Mouse (Mus musculus) neural tube, embryonic 14.5 days (tissue): ENCODE results near the gene Gm44511. TPM values are rescaled to one million over a fixed set of nuclear protein-coding genes. Genes with fewer than 3 reads are reported as not detected.
A peak's percentile ranks its signal among the peaks of the same experiment; 100 is the strongest.

ENCODE experiments used
- ATAC-seq: fragments of 200-750 bp; cut with Nextera tagmentation; 2 replicates; pipeline ENCODE4 v1.8.0; 2017; ENCODE audit warnings: low read depth, mild to moderate bottlenecking, moderate TSS enrichment, moderate library complexity
- H3K27ac ChIP-seq: fragments of 300-500 bp; sonication (generic); 2 replicates; pipeline ENCODE4 v1.5.1; 2014; ENCODE audit warnings: low read depth, mild to moderate bottlenecking, control low read depth, low read length, moderate library complexity, mixed read lengths
- H3K27me3 ChIP-seq: fragments of 300-500 bp; sonication (generic); 2 replicates; pipeline ENCODE4 v1.6.1; 2014; ENCODE audit warnings: low read length; ENCODE audit not compliant: control insufficient read depth, insufficient read depth
- H3K36me3 ChIP-seq: fragments of 300-500 bp; sonication (generic); 2 replicates; pipeline ENCODE4 v1.6.1; 2014; ENCODE audit warnings: low read length, mixed read lengths; ENCODE audit not compliant: control insufficient read depth, insufficient read depth
- H3K4me1 ChIP-seq: fragments of 300-500 bp; sonication (generic); 2 replicates; pipeline ENCODE4 v1.6.1; 2014; ENCODE audit warnings: low read length; ENCODE audit not compliant: control insufficient read depth, insufficient read depth
- H3K4me2 ChIP-seq: fragments of 300-500 bp; sonication (generic); 2 replicates; pipeline ENCODE4 v1.6.1; 2014; ENCODE audit warnings: mild to moderate bottlenecking, low read depth, low read length, control low read depth
- H3K4me3 ChIP-seq: fragments of 300-500 bp; sonication (generic); 2 replicates; pipeline ENCODE4 v1.5.1; 2014; ENCODE audit warnings: low read depth, low read length, control low read depth, mixed read lengths
- H3K9ac ChIP-seq: fragments of 300-500 bp; sonication (generic); replicated peaks from 2 replicates; pipeline ENCODE4 v1.6.1; 2014; ENCODE audit warnings: low read depth, mild to moderate bottlenecking, control low read depth, low read length, mixed read lengths
- H3K9me3 ChIP-seq: fragments of 300-500 bp; sonication (generic); 2 replicates; pipeline ENCODE4 v1.6.1; 2016; ENCODE audit warnings: low read length; ENCODE audit not compliant: control insufficient read depth
- WGBS: fragments of 180-500 bp; shearing (Covaris S2); extraction: QIAGEN DNeasy Blood & Tissue Kit; methylation state at CpG from one replicate; pipeline ENCODE4 v1.1.7; 2014; 5-methylcytosine and 5-hydroxymethylcytosine counted together
- polyA plus RNA-seq: library from polyadenylated mRNA; unstranded; fragments of >200 nt; fragmentation: Nextera tagmentation; extraction: Ambion mirVana; gene quantifications from 2 replicates; pipeline ENCODE4 v1.2.1, GENCODE M21; 2014

Gm44511 gene
- polyA plus RNA-seq, 1 experiment from 2014 or later: not detected

DNA sequence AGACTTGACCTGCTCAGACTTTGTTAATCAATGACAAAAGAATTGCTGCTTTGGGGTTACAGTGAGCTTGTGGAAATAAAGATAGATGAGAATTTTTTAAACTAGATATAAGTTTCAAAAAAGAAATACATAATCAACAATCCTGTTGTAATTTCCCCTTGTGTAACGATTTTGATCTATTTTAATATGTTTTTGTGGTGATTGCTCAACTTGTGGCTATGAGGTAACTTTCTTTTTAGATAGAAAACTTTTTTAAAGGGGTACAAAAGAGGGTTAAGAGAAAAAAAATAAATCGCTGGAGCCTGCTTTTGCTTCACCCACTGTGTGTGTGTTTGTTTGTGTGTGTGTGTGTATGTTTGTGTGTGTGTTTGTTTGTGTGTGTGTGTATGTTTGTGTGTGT is 25.0 kb upstream of the Gm44511 start:
- no peaks in the 10 kb centered on the region for H3K4me1 ChIP-seq
- 85% methylated on average over 2 of the region's 2 CpGs for WGBS

DNA sequence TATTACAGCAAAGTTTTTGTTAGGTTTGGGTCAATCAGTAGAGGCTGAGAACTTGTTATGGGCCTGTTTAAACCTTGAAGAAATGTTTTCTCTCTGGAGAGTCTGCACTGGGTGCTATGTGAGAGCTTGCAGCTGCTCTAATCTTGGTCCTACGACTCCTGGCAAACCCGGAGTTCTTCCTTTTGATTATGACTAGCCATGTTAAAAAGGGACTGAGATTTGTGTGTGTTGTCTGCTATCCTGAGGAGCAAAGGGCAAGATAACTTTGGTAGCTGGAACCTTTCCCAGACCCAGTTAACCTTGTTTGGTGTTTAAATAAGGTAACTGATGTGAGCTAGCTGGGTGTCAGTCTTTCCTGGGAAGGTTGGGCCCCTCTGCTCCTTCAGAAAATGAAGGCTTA is 24.6 kb upstream of the Gm44511 start:
- no peaks in the 10 kb centered on the region for H3K4me1 ChIP-seq
- ATAC-seq: no peak
- no peak overlapping the region for H3K27ac ChIP-seq
- no peaks in the 10 kb centered on the region for H3K9me3 ChIP-seq
- H3K36me3 ChIP-seq: no peaks in the 10 kb centered on the region
- no peaks in the 10 kb centered on the region for H3K27me3 ChIP-seq
- no peak overlapping the region for H3K4me3 ChIP-seq
- no peak overlapping the region for H3K9ac ChIP-seq
- no peak overlapping the region for H3K4me2 ChIP-seq
- WGBS: 80% methylated on average over 2 of the region's 2 CpGs

More for the DNA sequence above, 25.0 kb upstream of the Gm44511 start:
- no peak overlapping the region for H3K4me3 ChIP-seq
- no peaks in the 10 kb centered on the region for H3K9me3 ChIP-seq
- H3K27ac ChIP-seq: no peak overlapping the region
- no peak overlapping the region for H3K4me2 ChIP-seq
- no peaks in the 10 kb centered on the region for H3K27me3 ChIP-seq
- no peaks in the 10 kb centered on the region for H3K36me3 ChIP-seq
- no peak overlapping the region for H3K9ac ChIP-seq
- no peak for ATAC-seq

DNA sequence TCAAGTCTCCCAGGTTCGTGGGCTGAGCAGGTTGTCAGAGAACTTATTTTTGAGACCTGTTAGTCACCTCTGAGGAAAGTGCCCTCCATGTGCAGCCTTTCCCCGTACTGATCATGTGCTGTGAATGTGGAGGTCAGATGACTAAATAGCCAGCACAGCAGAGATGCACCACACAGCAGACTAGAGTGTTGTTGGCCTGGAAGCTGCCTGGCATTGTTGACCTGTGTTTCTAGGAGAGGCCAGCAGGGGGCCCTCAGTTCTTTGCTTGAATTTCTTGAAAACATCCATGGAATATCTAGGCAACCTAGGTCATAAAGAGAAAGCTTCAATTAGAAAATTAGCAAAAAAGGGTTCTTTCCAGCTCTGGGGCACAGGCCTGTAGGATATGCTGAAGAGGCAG is 23.8 kb upstream of the Gm44511 start:
- WGBS: 59% methylated on average over 2 of the region's 2 CpGs
- Histone ChIP-seq H3K9me3 (no peaks in the 10 kb centered on the region), H3K4me2 (no peak overlapping the region), H3K4me1 (0 out of 2 replicates have a peak, but pooled peaks cover 2% of the 10 kb centered on the region), H3K4me3 (no peak overlapping the region), H3K27me3 (no peaks in the 10 kb centered on the region), H3K27ac (no peak overlapping the region), H3K9ac (no peak overlapping the region), H3K36me3 (no peaks in the 10 kb centered on the region)
- no peak for ATAC-seq

DNA sequence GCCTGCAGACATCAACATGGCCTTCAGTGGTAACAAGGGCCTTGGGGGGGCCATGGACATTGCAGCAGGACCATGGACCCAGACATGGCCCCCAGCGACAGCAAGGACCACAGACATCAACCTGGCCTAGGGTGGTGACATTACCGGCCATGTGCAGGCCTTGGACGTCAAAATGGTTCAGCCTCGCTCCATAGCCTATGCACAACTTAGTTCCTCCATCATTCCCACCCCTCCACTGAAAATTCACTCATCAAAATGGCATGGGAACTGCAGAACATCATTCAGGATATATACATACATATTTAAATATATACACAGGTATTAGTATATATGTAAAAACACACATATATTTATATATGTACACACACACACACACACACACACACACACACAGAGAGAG is 21.3 kb upstream of the Gm44511 start:
- no peak overlapping the region for H3K27ac ChIP-seq
- H3K4me1 ChIP-seq: peaks cover 7% of the 10 kb centered on the region
- no peak overlapping the region for H3K4me3 ChIP-seq
- no peaks in the 10 kb centered on the region for H3K9me3 ChIP-seq
- H3K36me3 ChIP-seq: no peaks in the 10 kb centered on the region
- ATAC-seq: no peak
- H3K9ac ChIP-seq: no peak overlapping the region
- H3K4me2 ChIP-seq: no peak overlapping the region
- 93% methylated on average over 4 of the region's 4 CpGs for WGBS
- no peaks in the 10 kb centered on the region for H3K27me3 ChIP-seq

DNA sequence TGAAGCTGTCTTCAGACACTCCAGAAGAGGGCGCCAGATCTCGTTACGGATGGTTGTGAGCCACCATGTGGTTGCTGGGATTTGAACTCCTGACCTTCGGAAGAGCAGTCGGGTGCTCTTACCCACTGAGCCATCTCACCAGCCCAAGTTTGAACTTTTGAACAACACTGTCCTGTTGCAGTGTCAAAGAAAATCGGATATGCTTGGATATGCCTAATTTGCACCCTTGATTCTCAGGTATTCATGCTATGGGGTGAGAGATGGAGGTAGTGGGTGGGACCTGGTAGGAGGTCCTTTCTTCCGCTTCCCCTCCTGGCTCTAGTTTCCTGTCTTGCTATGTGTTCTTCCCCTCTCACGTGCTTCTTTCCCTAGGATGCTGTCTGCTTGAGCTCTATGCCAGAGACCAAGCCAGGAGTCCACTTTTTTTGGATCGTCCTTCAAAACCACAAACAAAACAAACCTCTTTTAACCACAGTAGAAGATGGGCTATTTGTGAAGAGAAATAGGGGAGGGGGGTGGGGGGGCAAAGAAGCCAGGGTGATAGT is 20.0 kb upstream of the Gm44511 start:
- Histone ChIP-seq H3K9me3 (no peaks in the 10 kb centered on the region), H3K4me1 (peaks cover 7% of the 10 kb centered on the region), H3K27me3 (no peaks in the 10 kb centered on the region), H3K9ac (no peak overlapping the region), H3K36me3 (no peaks in the 10 kb centered on the region), H3K27ac (no peak overlapping the region), H3K4me2 (no peak overlapping the region), H3K4me3 (no peak overlapping the region)
- ATAC-seq: no peak
- 78% methylated on average over 6 of the region's 9 CpGs for WGBS

DNA sequence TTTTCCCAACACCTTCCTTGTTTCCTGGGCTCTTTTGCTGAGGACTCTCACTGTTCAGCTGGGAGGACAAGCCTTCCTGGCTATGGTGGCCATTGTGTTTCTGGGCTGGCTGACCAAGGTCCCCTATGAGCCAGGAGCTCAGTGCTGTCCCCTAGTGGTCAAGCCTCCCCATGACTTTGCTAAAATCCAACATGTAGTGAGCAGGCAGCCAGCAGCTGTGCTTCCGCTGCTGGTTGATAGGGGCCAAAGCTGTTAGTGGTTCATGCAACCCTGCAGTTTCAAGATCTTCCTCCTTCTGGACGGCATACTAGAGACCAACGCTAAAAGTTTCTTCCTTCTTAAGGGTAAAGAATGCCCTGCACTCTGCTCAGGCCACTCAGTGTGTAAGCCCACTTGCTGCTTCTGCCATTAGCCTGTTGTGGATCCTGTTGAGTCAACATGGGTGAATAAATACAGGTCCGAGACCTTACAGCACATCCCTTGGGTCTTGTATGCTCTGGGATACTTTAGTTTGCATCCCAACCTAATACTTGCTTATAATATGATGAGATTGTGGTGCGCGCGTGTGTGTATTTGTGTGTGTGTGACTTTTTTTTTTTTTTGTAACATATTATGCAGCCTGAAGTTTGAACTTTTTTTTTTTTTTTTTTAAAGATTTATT is 19.3 kb upstream of the Gm44511 start:
- no peak for ATAC-seq
- 35% methylated on average over 7 of the region's 7 CpGs for WGBS
- no peak overlapping the region for H3K27ac ChIP-seq
- no peaks in the 10 kb centered on the region for H3K27me3 ChIP-seq
- H3K4me3 ChIP-seq: no peak overlapping the region
- peaks cover 7% of the 10 kb centered on the region for H3K4me1 ChIP-seq
- no peak overlapping the region for H3K4me2 ChIP-seq
- H3K36me3 ChIP-seq: no peaks in the 10 kb centered on the region
- no peak overlapping the region for H3K9ac ChIP-seq
- H3K9me3 ChIP-seq: no peaks in the 10 kb centered on the region

DNA sequence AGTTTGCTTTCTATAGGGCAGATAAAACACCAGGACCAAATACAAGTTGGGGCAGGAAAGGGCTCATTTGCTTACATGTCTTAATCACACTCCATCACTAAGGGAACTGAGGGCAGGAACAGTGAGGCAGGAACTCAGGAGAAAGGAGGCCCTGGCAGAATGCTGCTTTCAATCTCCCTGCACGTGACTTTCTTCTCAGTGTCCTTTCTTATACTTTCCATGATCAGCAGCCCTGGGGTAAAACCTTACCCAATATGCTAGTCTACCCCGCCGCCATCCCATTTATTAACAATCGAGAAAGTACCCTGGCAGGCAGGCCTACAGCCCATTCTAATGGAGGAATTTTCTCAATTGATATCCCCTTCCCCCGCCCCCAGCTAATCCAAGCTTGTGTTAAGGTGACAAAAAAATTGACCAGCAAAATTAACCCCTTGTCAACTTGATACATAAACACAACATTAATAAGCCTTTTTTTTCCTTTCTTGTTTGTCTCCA is 18.5 kb upstream of the Gm44511 start:
- WGBS: 86% methylated on average over 5 of the region's 5 CpGs
- Histone ChIP-seq H3K9ac (no peak overlapping the region), H3K27ac (no peak overlapping the region)

DNA sequence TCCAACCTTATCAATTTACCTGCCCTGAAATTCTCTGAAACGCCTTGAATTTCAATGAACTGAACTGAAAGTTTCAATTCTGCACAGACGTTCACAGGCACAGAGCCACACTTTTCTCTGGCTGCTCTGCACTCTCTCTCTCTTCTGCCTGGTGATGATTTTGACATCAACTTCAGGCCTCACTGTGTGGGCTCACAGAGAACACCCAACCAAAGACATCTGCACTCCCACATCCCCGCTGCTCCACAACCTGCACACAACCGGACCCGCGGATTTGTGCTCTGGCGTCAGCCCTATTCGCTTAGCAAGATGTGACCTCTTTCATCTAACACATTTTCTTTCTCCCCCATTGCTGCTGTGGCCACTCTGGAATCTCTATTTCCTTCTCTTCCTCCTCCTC is 18.0 kb upstream of the Gm44511 start:
- no peak overlapping the region for H3K27ac ChIP-seq
- WGBS: 41% methylated on average over 8 of the region's 8 CpGs
- H3K9ac ChIP-seq: peak overlapping the region; percentile 8; the same call in 1 of the 2 replicates
- ATAC-seq: no peak
- no peaks in the 10 kb centered on the region for H3K9me3 ChIP-seq
- peak overlapping the region; percentile 48 for H3K4me3 ChIP-seq
- peak overlapping the region; percentile 63 for H3K4me2 ChIP-seq
- H3K27me3 ChIP-seq: no peaks in the 10 kb centered on the region
- no peaks in the 10 kb centered on the region for H3K36me3 ChIP-seq
- peaks cover 7% of the 10 kb centered on the region for H3K4me1 ChIP-seq

More for the DNA sequence above, 18.5 kb upstream of the Gm44511 start:
- Histone ChIP-seq H3K36me3 (no peaks in the 10 kb centered on the region), H3K27me3 (no peaks in the 10 kb centered on the region), H3K4me3 (peak overlapping the region; percentile 48; the same call in 1 of the 2 replicates), H3K4me1 (peaks cover 7% of the 10 kb centered on the region), H3K9me3 (no peaks in the 10 kb centered on the region), H3K4me2 (no peak overlapping the region)
- ATAC-seq: no peak

DNA sequence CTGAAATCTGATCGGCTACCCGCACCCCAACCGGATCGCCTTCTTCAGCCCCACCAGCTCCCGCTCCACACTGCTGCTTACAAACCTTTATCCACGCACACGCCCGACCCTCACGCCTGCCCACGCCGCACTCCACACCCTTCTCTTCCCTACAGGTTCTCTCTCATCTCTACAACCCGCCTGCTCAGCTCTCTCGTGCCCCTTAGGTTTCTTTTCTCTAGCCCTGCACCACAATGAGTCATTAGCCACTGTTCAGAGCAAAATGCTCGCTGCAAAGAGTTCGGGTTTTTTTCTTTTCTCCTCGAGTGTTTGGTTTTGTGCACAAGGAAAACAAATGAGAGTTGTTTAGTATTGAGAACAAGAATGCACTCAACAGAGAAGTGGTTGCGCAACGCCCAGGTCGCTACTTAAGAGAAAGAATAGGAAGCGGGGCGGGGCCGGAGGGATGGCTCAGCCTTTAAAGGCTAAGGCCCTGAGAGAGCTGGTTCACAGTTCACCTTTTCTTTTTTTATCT is 17.4 kb upstream of the Gm44511 start:
- peak overlapping the region; percentile 56 for H3K9ac ChIP-seq
- peak; percentile 61 for ATAC-seq
- peak overlapping the region; percentile 81; the same call in 1 of the 2 replicates for H3K27ac ChIP-seq
- peak overlapping the region; percentile 63 for H3K4me2 ChIP-seq
- WGBS: under 1% methylated on average over 22 of the region's 22 CpGs
- peaks cover 7% of the 10 kb centered on the region for H3K4me1 ChIP-seq
- H3K27me3 ChIP-seq: no peaks in the 10 kb centered on the region
- H3K9me3 ChIP-seq: no peaks in the 10 kb centered on the region
- peak overlapping the region; percentile 48 for H3K4me3 ChIP-seq
- H3K36me3 ChIP-seq: no peaks in the 10 kb centered on the region
